Mouse (Mus musculus): Measurements from ENCODE around the gene Adgb. TPM values are rescaled to one million over a fixed set of nuclear protein-coding genes. Genes with fewer than 3 reads are reported as not detected.

The Adgb gene
- 1.3 and 1.8 TPM in 2 replicates for polyA plus RNA-seq (2012; rRNA removed)

GRCm38 (mm10) chr10:10471961-10472610 is at the start of gene Adgb:
Gene Adgb, minus strand, starts transcription at chr10:10472326.

Other genes starting within 250 kb of the Adgb start
- 11.8 and 12.0 TPM in 2 replicates for gene Rab32, start 85.9 kb upstream of the Adgb start, polyA plus RNA-seq (2012; rRNA removed)
- not detected in 2 replicates for gene Gm10944, start 209.0 kb upstream of the Adgb start, polyA plus RNA-seq (2012; rRNA removed)